Mouse (Mus musculus) embryonic stem cell, embryonic (primary cell): ENCODE data around the gene Tsnaxip1.

Source experiments
- CTCF ChIA-PET, 4 experiments: fragments of 300-600 bp in 2 of 4; fragments of 350-600 bp in 2 of 4; sonication (Branson Sonifier 250); formaldehyde crosslinking; loops; one replicate each; lab custom pipeline; 2022; ENCODE audit warnings: inconsistent platforms in 2 of 4; lab: Charles Lee
- POLR2A ChIA-PET, 4 experiments: fragments of 300-600 bp in 2 of 4; fragments of 350-600 bp in 2 of 4; sonication (Branson Sonifier 250); formaldehyde crosslinking; loops; one replicate each; lab custom pipeline; 2022; ENCODE audit warnings: antibody characterized with exemption in 4 of 4, inconsistent platforms in 1 of 4; lab: Charles Lee

Tsnaxip1 gene

DNA sequence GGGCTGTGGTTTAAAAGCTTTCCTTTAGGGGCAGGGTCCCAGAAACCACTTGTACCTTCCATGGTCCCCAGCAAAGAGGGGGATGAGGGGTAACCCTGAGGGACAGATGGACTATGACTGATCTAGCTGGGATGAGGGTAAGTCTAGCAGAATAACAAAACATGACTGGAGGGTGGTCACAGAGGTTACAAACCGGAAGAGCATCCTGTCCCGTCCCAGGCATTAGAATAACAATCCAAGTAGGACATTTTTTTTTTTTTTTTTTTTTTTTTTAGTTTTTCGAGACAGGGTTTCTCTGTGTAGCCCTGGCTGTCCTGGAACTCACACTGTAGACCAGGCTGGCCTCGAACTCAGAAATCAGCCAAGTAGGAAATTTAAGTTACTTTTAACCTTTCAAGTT, 22.5 kb downstream of the Tsnaxip1 start:
- POLR2A ChIA-PET, result interaction anchor here in 2 of 4 experiments (0.5 to 2.8 kb wide), 12 partner anchors 9 to 714 kb away, joined by 3 to 45 read pairs (median 4); partner anchors contain the start of genes Nutf2 (in 2 of the 2), Ranbp10 (in 1 of the 2) and Tsnaxip1 (in 1 of the 2)
- CTCF ChIA-PET, result interaction anchor here in 1 of 4 experiments (1.2 kb wide), 1 partner anchor 12 kb away, joined by 3 read pairs; no protein-coding TSS in a partner anchor

DNA sequence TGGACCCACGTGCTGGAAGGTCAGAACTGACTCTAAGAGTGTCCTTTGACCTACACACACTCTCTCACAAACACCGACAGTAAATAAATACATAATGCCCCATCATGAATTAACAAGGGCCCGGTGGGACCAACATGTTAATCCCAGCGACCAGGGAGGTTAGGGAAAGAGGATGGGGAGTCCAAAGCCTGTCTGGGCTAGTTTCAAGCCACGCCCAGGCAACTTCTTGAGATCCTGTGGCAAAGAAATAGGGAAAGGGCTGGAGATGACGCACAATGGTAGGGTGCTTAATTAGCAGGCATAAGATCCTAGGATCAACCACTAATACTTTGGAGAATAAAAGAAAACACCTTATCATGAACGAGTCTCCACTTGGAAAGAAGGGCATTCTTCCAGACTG, 23.1 kb downstream of the Tsnaxip1 start:
- CTCF ChIA-PET, result no interaction called here
- POLR2A ChIA-PET, result interaction anchor here in 2 of 4 experiments (0.5 to 2.8 kb wide), 14 partner anchors 9 to 714 kb away, joined by 3 to 45 read pairs (median 6); partner anchors contain the start of genes Nutf2 (in 2 of the 2), Pskh1 (in 1 of the 2), Ranbp10 (in 1 of the 2) and Tsnaxip1 (in 1 of the 2)

DNA sequence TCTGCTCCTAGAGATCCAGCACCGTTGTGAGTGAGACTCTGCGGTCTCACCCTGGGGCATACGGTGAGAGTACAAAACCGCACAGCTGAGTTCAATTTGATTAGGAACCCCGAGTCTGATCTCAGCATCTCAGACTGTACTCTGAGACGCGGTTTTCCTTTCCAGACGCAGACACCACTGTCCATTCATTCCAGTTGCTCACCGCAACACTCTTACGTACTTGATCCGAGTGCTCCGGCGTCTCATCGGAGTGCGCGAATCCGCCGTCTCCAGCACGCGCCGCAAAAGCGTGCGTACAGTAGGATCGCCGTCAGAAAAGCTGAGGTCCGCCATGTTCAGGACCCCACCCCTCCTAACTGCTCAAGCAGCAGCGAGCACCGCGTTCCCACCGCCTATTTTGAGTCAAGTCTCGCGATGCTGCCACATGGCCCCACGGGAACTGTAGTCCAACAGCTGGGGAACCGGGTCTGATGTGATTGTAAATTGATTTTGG, 24.2 kb downstream of the Tsnaxip1 start:
- ChIA-PET POLR2A (interaction anchor here (0.5 to 2.8 kb wide), 36 partner anchors 8 to 942 kb away, joined by 3 to 45 read pairs (median 3); partner anchors contain the start of genes Nutf2 (in 3 of the 4), Ranbp10 (in 3 of the 4), Tsnaxip1 (in 2 of the 4) and Edc4 (in 1 of the 4)), CTCF (interaction anchor here in 2 of 4 experiments (0.6 to 1.1 kb wide), 3 partner anchors 9 to 147 kb away, joined by 3 to 5 read pairs (median 4); partner anchors contain the start of gene Nutf2 (in 1 of the 2))

DNA sequence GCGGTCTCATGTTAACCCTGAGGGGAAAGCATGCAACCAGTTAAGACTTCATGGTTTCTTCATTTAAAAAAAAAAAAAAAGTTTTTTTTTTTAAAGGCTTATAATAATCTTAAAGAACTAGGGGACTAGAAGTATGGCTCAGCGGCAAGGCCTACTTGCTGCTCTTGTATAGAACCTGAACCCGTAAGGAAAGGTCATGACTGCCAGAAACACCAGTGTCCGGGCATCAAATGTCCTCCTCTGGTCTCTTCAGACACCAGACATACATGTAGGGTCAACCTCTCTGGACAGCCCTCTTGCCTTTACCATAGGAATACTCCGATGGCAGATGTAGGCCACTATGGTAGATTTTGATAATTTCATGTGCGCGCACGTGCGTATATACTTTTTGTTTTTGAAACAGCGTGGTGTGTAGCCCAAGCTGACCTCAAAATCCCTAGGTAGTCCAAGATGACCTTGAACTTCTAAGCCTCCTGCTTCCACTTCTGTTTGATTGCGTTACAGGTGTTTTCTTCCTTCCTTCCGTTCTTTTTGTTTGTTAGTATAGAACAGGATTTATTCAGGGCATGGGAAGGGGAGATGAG, 24.7 kb downstream of the Tsnaxip1 start:
- ChIA-PET CTCF (interaction anchor here in 1 of 4 experiments (1.0 to 1.1 kb wide), 2 partner anchors 8 to 17 kb away, joined by 4 to 5 read pairs; partner anchors contain the start of gene Nutf2), POLR2A (interaction anchor here (0.5 to 2.8 kb wide), 35 partner anchors 8 to 941 kb away, joined by 3 to 45 read pairs (median 3); partner anchors contain the start of genes Nutf2 (in 3 of the 4), Ranbp10 (in 3 of the 4), Tsnaxip1 (in 2 of the 4) and Edc4 (in 1 of the 4))

DNA sequence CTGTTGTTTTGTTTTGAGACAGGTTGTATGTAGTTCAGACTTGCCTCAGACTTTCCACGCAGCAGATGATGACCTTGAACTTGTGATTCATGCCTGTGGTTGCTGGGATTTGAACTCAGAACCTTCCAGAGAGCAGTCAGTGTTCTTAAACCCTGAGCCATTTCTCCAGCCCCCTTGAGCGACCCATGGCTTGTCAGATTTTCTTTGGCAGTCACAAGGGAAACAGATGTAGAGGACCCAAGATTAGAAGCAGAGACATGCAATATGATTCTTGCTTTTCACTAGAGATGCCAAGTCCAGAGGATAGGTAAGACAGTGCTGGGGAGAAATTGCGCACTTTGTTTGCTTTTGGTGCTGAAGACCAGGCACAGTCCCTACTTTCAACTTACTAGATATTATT, 25.6 kb downstream of the Tsnaxip1 start, which contains the start of gene Cenpt:
Cenpt (minus strand) TSS at position 101 of the 400 bp plus-strand sequence.
- CTCF ChIA-PET, result no interaction called here
- POLR2A ChIA-PET, result interaction anchor here in 2 of 4 experiments (0.7 kb wide), 2 partner anchors 105 to 264 kb away, joined by 3 to 12 read pairs; no protein-coding TSS in a partner anchor

DNA sequence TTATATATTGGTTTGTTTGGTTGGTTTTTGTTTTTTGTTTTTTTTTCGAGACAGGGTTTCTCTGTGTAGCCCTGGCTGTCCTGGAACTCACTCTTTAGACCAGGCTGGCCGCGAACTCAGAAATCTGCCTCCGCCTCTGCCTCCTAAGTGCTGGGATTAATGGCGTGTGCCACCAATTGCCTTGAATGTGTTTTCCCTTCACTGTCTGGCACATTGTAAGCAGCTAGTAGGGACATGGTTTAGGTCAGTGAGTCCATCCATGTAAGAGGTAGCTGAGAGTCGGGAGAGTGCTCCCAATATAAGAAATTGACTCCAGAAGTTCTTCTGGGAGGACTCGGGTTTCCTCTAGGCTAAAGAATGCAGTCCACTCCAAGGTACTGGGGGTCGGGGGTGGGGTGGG, 26.8 kb downstream of the Tsnaxip1 start:
- POLR2A ChIA-PET, result interaction anchor here (0.6 to 3.6 kb wide), 44 partner anchors 10 to 1594 kb away, joined by 3 to 37 read pairs (median 4); partner anchors contain the start of genes Ranbp10 (in 3 of the 4), Tsnaxip1 (in 3 of the 4), Pskh1 (in 2 of the 4) and Acd (in 1 of the 4)

DNA sequence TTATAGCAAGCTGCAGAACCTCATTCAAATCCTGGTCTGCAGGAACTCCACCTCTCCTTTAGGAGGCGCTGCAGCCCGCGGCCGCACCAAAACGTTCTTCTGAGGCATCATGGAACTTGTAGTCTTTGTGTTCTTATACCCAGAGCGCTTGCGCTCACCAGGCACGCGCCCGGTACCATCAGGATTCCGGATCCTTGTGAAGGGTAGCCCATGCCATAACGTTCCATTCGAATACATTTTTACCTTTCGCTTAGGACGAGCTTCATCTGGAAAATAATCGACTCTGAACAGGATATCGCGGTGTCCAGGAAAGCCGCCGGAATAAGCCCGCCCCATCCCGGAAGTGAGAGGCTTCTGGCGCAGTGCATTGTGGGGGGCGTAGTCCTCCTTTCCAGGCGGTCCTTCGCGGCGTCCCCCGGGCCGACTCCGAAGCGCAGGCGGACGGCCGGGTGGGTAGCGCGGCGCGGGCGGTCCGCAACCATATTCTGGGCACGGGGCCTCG, 27.2 kb downstream of the Tsnaxip1 start, which contains the start of gene Thap11:
Thap11 (plus strand) TSS at position 418 of the 502 bp plus-strand sequence.
- ChIA-PET CTCF (interaction anchor here (0.6 to 2.4 kb wide), 27 partner anchors 8 to 371 kb away, joined by 3 to 28 read pairs (median 4); partner anchors contain the start of genes Ranbp10 (in 2 of the 4), Ddx28 (in 1 of the 4), Nrn1l (in 1 of the 4) and Tsnaxip1 (in 1 of the 4)), POLR2A (interaction anchor here (0.6 to 3.6 kb wide), 49 partner anchors 9 to 1593 kb away, joined by 3 to 37 read pairs (median 4); partner anchors contain the start of genes Ranbp10 (in 3 of the 4), Tsnaxip1 (in 3 of the 4), Gfod2 (in 2 of the 4) and Pskh1 (in 2 of the 4))

More for the DNA sequence above, 26.8 kb downstream of the Tsnaxip1 start:
- CTCF ChIA-PET, result interaction anchor here (0.6 to 2.4 kb wide), 26 partner anchors 8 to 371 kb away, joined by 3 to 28 read pairs (median 4); partner anchors contain the start of genes Ranbp10 (in 2 of the 4), Ddx28 (in 1 of the 4), Nrn1l (in 1 of the 4) and Tsnaxip1 (in 1 of the 4)

DNA sequence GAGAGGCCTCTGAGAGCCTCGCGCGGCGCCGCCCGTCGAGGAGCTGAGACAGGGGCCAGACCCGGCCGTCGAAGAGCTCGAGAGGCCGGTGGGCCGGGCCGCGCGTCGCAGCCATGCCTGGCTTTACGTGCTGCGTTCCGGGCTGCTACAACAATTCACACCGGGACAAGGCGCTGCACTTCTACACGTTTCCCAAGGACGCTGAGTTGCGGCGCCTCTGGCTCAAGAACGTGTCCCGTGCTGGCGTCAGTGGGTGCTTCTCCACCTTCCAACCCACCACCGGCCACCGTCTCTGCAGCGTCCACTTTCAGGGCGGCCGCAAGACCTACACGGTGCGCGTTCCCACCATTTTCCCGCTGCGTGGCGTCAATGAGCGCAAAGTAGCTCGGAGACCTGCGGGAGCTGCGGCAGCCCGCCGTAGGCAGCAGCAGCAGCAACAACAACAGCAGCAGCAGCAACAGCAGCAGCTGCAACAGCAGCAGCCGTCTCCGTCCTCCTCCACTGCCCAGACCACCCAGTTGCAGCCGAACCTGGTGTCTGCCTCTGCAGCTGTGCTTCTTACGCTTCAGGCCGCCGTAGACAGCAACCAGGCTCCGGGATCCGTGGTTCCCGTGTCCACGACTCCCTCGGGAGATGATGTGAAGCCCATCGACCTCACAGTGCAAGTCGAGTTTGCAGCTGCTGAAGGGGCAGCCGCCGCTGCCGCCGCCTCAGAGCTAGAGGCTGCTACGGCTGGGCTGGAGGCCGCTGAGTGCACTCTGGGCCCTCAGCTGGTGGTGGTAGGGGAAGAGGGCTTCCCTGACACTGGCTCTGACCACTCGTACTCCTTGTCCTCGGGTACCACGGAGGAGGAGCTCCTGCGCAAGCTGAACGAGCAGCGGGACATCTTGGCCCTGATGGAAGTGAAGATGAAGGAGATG, 28.0 kb downstream of the Tsnaxip1 start:
- ChIA-PET POLR2A (interaction anchor here (0.5 to 3.6 kb wide), 45 partner anchors 9 to 313 kb away, joined by 3 to 37 read pairs (median 4); partner anchors contain the start of genes Ranbp10 (in 3 of the 4), Pskh1 (in 2 of the 4), Tsnaxip1 (in 2 of the 4) and Acd (in 1 of the 4)), CTCF (interaction anchor here (0.9 to 2.4 kb wide), 15 partner anchors 8 to 300 kb away, joined by 3 to 28 read pairs (median 4); partner anchors contain the start of genes Enkd1 (in 1 of the 4), Ranbp10 (in 1 of the 4) and Tsnaxip1 (in 1 of the 4))

DNA sequence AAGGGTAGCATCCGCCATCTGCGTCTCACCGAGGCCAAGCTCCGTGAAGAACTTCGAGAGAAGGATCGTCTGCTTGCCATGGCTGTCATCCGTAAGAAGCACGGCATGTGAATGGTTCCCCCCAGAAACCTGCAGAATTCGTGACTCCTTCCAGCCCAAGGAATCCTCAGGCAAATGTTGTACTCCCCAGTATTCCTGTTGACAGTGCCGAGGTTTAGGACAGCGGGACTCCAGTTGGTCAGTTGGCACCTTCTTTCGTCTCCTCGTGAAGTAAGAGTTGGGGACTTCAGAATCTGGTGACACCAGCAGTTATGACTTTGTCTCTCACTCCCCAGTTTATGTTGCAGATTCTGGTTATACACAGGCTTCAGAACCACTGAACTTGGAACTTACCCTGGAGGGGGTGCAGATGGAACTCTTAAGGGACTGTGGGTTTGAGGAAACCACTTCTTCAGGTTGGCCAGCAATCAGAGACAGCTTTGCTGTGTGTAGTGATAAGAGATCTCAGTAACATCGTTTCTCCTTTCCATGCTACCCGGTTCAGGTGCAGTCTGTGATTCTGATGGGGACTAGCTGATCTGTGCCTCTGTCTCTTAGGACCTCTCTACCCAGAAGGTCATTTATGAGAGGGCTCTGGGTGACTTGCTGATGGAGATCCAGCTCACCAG, 28.8 kb downstream of the Tsnaxip1 start:
- POLR2A ChIA-PET, result interaction anchor here in 3 of 4 experiments (0.6 to 3.6 kb wide), 21 partner anchors 9 to 281 kb away, joined by 3 to 37 read pairs (median 5); partner anchors contain the start of genes Pskh1 (in 2 of the 3), Ranbp10 (in 2 of the 3), Edc4 (in 1 of the 3) and Gfod2 (in 1 of the 3)
- CTCF ChIA-PET, result interaction anchor here in 2 of 4 experiments (0.7 to 2.4 kb wide), 5 partner anchors 10 to 259 kb away, joined by 3 to 28 read pairs (median 4); partner anchors contain the start of gene Enkd1 (in 1 of the 2)

DNA sequence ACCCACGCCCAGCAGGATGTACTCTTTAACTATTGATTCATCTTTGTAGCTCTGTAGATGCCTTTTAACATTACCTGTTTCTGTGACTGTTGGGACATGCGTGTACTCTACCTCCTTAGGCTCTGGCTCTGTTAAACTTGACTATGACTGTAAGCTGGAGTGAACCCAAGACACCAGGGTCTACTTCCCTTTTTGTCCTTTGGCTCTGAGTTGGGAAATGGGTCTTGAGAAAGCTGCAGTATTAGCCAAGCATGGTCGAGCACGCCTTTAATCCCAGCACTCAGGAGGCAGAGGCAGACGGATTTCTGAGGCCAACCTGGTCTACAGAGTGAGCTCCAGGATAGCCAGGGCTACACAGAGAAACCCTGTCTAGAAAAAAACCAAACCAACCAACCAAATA, 31.0 kb downstream of the Tsnaxip1 start:
- CTCF ChIA-PET, result interaction anchor here in 2 of 4 experiments (0.6 to 1.0 kb wide), 3 partner anchors 23 to 153 kb away, joined by 3 to 9 read pairs (median 6); partner anchors contain the start of gene Ddx28 (in 1 of the 2)
- POLR2A ChIA-PET, result interaction anchor here in 3 of 4 experiments (0.6 to 4.7 kb wide), 10 partner anchors 9 to 135 kb away, joined by 3 to 58 read pairs (median 7); partner anchors contain the start of genes Edc4 (in 2 of the 3), Gfod2 (in 1 of the 3) and Pskh1 (in 1 of the 3)

DNA sequence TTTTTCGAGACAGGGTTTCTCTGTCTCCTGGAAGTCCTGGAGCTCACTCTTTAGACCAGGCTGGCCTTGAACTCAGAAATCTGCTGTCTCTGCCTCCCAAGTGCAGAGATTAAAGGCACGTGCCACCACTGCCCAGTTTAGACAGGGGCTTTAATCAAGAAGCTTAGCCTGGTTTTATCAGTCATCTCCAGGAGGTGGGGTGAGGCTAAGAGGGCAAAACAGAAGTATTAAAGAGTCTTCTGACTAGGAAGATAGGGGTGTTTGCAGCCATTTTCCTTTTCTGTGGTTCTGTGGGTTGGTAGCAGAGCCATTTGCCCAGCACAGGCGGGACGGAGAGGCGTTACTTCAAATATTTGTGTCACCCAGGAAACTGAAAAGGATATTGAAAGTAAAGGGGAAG, 31.8 kb downstream of the Tsnaxip1 start:
- ChIA-PET CTCF (interaction anchor here in 2 of 4 experiments (0.6 to 1.2 kb wide), 4 partner anchors 24 to 152 kb away, joined by 3 to 9 read pairs (median 4); partner anchors contain the start of genes Ddx28 (in 1 of the 2) and Nrn1l (in 1 of the 2)), POLR2A (interaction anchor here in 3 of 4 experiments (0.5 to 4.7 kb wide), 33 partner anchors 8 to 224 kb away, joined by 3 to 58 read pairs (median 6); partner anchors contain the start of genes Ranbp10 (in 3 of the 3), Tsnaxip1 (in 3 of the 3), Edc4 (in 2 of the 3) and Acd (in 1 of the 3))

DNA sequence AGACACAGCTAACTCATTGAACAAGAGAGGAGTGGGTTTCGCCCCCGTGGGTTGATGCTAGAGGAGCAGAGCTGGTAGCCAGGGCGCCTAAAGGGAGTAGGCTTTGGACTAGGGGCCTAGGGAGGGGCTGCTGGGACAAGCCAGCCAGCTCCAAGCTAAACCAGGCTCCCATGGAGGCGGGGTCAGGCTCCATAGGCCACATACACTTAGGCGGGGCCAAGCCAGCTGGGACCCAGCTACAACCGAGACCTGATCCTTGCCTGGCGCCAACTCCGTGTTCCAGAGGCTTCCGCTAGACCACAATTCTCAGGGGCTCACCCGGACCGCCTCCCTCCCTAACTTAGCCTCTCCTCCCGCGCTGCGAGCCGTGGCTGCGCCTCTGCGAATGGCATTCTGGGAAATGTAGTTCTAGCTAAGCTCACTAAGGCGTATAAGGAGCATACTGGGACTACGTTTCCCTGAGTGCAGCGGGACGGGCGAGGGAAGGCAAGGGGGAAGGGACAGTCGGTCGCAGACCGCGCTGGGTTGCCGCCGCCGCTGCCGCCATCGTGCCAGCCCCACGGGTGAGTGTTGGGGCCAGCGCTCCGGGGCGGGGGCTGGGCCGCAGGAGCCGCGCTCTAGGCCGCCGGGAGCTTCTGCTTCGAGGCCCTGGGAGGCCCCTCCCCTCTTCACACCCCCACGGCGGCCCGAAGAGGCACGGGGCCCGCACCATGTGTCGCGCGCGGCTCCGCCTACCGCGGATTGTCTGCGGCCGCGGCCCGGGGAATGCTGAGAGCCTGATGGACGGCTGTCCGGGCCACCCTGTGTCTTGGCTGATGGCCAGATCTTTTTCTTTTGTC, 32.8 kb downstream of the Tsnaxip1 start, which contains the start of gene Nutf2:
Nutf2 (plus strand) TSS at position 438 of the 839 bp plus-strand sequence.
- CTCF ChIA-PET, result interaction anchor here in 2 of 4 experiments (0.6 to 1.6 kb wide), 11 partner anchors 9 to 345 kb away, joined by 3 to 7 read pairs (median 3); partner anchors contain the start of genes Nrn1l (in 2 of the 2), Agrp (in 1 of the 2), Ctcf (in 1 of the 2) and Pskh1 (in 1 of the 2)
- POLR2A ChIA-PET, result interaction anchor here (0.5 to 4.7 kb wide), 87 partner anchors 9 to 555 kb away, joined by 3 to 58 read pairs (median 4); partner anchors contain the start of genes Pskh1 (in 4 of the 4), Edc4 (in 3 of the 4), Ranbp10 (in 3 of the 4) and Tsnaxip1 (in 3 of the 4)

DNA sequence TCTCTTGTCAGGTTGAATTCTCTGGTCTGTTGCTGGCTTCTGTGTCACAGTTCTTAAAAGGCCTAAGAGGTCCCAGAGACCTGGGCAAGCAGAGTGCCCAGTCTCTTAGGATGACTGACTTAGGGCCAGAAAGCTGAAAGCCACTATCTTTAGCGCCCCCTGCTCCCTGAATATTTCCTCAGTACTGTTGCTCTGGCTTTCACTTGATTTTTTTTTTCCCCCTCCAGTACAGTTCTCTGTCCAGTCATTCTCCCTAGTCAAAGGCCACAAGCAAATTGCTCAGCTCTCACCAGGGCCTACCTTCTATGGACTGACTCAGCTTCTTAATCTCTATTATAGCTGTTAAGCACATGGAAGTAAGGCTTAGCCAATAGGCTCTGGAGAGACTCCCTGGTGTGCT, 34.4 kb downstream of the Tsnaxip1 start:
- CTCF ChIA-PET, result interaction anchor here in 3 of 4 experiments (0.6 to 1.2 kb wide), 4 partner anchors 27 to 933 kb away, joined by 3 to 5 read pairs (median 4); no protein-coding TSS in a partner anchor
- POLR2A ChIA-PET, result interaction anchor here in 2 of 4 experiments (0.5 to 4.7 kb wide), 25 partner anchors 9 to 390 kb away, joined by 3 to 58 read pairs (median 6); partner anchors contain the start of genes Acd (in 2 of the 2), Edc4 (in 2 of the 2), Pard6a (in 2 of the 2) and Pskh1 (in 2 of the 2)
